Mouse (Mus musculus) CH12.LX (cell line): ENCODE results near the gene Ganc.

Source experiments
- CTCF ChIP-seq, 2 experiments: IDR thresholded peaks in 1 of 2; conservative IDR thresholded peaks in 1 of 2; 2 replicates each; pipeline ENCODE4 v1.5.1; 2011 to 2012; ENCODE audit warnings: low read depth in 2 of 2, low read length in 2 of 2, improper control_type of control experiment in 1 of 2, inconsistent platforms in 1 of 2, mild to moderate bottlenecking in 1 of 2, moderate library complexity in 1 of 2
- EP300 ChIP-seq: IDR thresholded peaks from 2 replicates; pipeline ENCODE4 v1.6.1; 2011; ENCODE audit warnings: low read length, improper control_type of control experiment
- GABPA ChIP-seq: IDR thresholded peaks from 2 replicates; pipeline ENCODE4 v1.6.1; 2012; ENCODE audit warnings: low read depth, low read length, improper control_type of control experiment, inconsistent platforms; ENCODE audit not compliant: insufficient replicate concordance
- MAFK ChIP-seq: IDR thresholded peaks from 2 replicates; pipeline ENCODE4 v1.6.1; 2011; ENCODE audit warnings: low read length, improper control_type of control experiment; ENCODE audit not compliant: insufficient replicate concordance
- POLR2A ChIP-seq: IDR thresholded peaks from 2 replicates; pipeline ENCODE4 v1.6.1; 2011; ENCODE audit warnings: low read depth, mild to moderate bottlenecking, improper control_type of control experiment, low read length
- SIN3A ChIP-seq: IDR thresholded peaks from 2 replicates; pipeline ENCODE4 v1.6.1; 2012; ENCODE audit warnings: low read length, improper control_type of control experiment, inconsistent platforms
- TBP ChIP-seq: conservative IDR thresholded peaks from 2 replicates; pipeline ENCODE4 v1.6.1; 2011; ENCODE audit warnings: low read depth, low read length, improper control_type of control experiment
- TCF12 ChIP-seq: IDR thresholded peaks from 2 replicates; pipeline ENCODE4 v1.6.1; 2014; ENCODE audit warnings: low read depth, mild to moderate bottlenecking, inconsistent platforms, low read length, improper control_type of control experiment
- USF2 ChIP-seq: conservative IDR thresholded peaks from 2 replicates; pipeline ENCODE4 v1.6.1; 2011; ENCODE audit warnings: low read depth, low read length, improper control_type of control experiment
- ZNF384 ChIP-seq: IDR thresholded peaks from 2 replicates; pipeline ENCODE4 v1.6.1; 2012; ENCODE audit warnings: low read depth, low read length, improper control_type of control experiment, inconsistent platforms

GRCm38 (mm10) chr2:120503992-120504391 is 100.3 kb downstream of the Ganc start:
- TF ChIP-seq POLR2A (no peak), EP300 (no peak), TBP (no peak), CTCF (conservative IDR thresholded peaks at IDR 0.05 in 1 of 2, IDR thresholded peaks at IDR 0.05 in 1 of 2; ENCODE audit: low read depth in 2 of 2, low read length in 2 of 2) (no peak), MAFK (no peak), ZNF384 (no peak), GABPA (no peak), TCF12 (no peak), SIN3A (no peak), USF2 (no peak)
